Mouse (Mus musculus): Measurements from ENCODE around the gene Rab1a.
A peak's percentile ranks its signal among the peaks of the same experiment; 100 is the strongest.

- peak; percentile 54 for TF ChIP-seq CTCF (IDR thresholded peaks at IDR 0.05; ENCODE audit: low read depth)
- TF ChIP-seq EP300 (IDR thresholded peaks at IDR 0.05; ENCODE audit: low read depth) = no peak
Measured at GRCm38 (mm10) chr11:20262628-20263380, 61.6 kb downstream of the Rab1a start.

Data from liver, postnatal 0 days (tissue).